Mouse (Mus musculus) lung, postnatal 36 days (tissue): ENCODE measurements at regions not wholly inside any gene's neighbourhood (a gene's known extent, or its start where the extent isn't known, plus 50 kb on each side); places are given as distances from the start of the nearest gene placed in this dataset.

Source experiments
- DNase-seq: peaks from one replicate; pipeline ENCODE4 v3.0.0; 2022; ENCODE audit warnings: mixed read lengths

DNA sequence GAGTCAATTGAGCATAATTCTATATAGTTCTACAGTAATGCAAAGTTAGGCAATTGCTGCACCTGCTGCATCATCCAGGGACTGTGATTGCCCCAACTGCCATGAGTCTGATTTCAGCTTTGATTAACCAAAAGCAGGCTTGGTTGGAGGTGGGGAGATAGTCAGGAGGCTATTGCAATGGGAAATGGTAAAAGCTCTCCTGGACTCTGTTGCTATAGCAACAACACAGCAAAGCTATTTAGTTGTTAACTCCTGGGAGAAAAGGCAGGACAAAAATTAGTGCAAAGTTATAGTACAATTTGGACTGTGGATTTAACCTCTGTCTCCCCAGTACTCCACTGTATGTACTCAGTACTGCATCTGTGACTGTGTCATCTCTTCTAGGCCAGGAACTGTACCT is 51.7 kb upstream of the Rasgrf1 start:
- no peak for DNase-seq

DNA sequence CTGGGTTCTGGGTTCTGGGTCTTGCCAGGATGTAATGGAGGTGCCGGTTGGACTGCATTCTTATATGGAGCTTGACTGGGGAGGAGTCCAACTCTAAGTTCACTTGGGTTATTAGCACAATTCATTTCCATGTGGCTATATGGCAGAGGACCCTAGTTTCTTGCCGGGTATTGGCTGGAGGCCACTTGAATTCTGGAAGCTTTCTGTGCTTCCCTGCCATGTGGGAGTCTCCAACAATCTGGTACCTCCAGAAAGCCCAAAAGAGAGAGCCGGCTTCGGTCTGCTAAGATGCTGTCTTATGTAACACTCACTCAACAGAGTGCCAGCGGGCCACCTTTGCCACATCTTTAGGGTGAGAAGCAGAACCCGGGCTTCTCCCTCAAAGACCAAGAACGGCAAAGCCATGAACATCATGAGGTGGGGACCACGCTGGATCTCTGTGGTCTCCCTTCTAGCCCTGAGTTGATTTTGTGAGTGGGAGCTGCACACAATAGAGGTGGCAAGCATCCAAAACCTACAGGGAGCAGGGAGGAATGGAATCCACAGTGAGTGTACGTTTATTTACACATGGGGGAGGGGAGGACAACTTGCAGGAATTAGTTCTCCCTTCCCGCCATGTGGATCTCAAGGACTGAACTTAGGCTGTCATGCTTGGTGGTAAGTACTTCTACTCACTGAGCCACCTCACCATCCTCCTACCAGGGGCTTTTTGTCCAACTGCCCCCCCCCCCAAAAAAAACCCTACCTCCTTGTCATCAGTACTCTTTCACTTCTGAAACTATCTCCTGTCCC is 59.0 kb upstream of the Rasgrf1 start:
- DNase-seq, result no peak

GRCm38 (mm10) chr9:89849947-89850346 is 59.8 kb upstream of the Rasgrf1 start:
- no peak for DNase-seq

- DNase-seq, result no peak
These were observed 61.1 kb upstream of the Rasgrf1 start for GRCm38 (mm10) chr9:89848571-89848970.

- DNase-seq, result no peak
These were observed 62.7 kb upstream of the Rasgrf1 start for GRCm38 (mm10) chr9:89846973-89847372.

- no peak for DNase-seq
These were observed 67.0 kb upstream of the Rasgrf1 start for GRCm38 (mm10) chr9:89842776-89843089.

DNA sequence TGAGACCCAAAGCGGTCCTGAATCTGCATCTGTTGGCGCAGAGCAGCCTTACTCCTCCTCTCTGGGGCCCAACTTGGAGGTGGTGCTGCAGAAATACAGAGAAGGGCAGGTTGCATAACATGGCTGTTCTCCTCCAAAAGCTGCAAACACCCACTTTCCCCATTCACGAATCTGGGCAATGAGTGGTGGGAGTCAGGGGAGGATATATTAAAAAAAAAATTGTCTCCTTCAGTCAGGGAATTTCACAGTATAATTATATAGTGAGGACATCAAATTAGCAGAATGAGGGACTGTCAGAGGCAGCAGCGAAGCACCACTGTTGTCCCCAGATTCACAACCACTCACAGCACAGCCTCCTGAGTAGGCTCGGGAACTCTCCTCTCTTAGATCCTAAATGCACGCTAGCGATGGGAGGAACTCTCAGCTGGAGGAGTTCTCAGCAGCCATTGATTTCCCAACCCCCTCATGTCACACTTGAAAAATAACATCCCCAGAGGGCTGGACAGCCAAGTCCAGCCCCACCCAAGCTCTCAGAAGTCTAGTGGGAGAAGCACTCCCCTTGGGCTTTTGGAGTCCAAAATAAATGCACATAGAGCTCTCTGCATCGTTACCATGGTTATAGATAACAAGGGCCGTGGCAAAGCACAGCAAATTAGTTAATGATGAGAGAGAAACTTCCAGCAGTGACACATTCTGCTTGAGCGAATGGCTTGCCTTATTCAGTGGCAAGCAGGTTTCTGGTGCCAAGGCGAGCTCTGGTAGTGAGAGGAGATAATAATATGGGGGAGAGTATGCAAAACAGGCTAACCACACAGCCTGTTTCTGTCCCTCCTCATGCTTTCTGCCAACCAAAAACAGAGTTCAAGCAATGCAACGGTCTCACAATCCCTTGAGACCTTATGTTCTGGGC is 67.6 kb upstream of the Rasgrf1 start:
- peak; percentile 21 for DNase-seq

- no peak for DNase-seq
These were observed 68.3 kb upstream of the Rasgrf1 start for GRCm38 (mm10) chr9:89841371-89841770.

DNA sequence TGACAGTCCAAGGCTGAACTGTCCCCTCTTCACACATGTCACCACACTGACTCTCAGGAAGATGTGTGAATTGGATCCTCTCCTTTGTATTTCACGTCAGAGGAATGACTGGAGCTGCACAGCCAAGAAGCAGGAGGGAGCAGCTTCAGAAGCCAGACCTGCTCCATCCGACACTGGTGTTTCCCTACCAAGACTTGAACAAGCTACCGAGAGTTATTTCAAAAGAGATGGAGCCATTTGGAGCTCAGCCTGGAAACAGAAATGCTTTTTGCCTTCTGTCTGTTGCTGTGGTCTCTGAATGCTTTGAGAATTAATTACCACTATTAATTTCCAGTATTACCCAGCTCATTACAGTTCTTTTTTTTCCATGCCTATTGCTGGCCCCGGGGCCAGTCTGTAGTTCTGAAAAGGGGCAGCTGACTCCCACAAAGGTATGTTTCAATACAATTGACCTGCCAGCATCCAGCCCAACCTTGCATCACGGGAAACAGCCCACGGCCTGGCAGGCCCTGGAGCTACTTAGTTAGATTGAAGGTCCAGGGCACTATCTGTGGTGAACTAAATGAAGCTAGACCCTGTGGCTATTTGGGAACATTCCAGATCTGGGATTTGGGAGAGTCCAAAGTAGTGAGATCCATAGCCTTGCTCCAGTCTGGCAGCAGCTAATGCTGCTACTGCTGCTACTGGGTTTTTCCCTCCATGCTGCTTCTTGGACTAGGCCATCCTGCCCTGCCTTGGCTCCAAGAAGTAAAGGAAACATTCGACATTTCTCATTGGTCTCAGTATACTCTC is 73.1 kb upstream of the Rasgrf1 start:
- no peak for DNase-seq

DNA sequence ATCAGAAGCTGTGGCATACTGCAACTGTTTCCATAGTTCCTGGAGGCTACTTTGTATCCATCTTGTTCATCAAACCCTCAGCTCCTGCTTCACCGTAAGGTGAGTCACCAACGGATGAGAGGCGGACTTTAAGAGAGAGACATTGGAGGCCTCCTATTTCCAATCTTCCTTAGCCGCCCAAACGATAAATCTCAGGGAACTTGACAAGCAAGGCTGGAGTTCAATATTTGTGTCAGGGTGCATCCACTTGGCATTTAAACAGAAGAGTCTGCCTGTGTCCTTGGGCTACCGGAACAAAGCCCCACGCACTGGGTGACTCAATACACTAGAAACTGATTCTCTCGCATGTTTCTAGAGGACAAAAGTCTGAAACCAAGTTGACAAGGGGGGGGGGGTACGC is 76.1 kb upstream of the Rasgrf1 start:
- no peak for DNase-seq

DNA sequence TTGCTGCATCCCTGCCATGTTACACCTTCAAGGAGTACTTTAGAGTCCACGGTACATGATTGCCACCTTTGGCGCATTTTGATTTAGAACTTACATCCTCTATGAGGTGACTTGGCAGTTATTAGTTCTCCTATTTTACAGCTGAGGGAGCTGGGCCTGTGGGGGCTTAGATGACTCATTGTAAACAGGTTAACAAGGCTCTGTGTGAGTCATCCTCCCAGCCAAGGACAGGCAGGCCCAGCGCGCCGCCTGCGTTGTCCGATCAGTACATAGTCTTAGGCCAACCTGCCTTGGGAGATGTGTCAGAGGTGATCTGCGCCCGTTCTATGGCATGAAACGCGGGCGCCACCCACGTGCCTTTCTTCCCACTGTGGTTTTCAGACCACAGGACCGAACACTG is 77.9 kb upstream of the Rasgrf1 start:
- DNase-seq, result no peak

GRCm38 (mm10) chr9:89828156-89828555 is 81.6 kb upstream of the Rasgrf1 start:
- no peak for DNase-seq

- DNase-seq, result no peak
These were observed 82.1 kb upstream of the Rasgrf1 start for GRCm38 (mm10) chr9:89827564-89827963.

DNA sequence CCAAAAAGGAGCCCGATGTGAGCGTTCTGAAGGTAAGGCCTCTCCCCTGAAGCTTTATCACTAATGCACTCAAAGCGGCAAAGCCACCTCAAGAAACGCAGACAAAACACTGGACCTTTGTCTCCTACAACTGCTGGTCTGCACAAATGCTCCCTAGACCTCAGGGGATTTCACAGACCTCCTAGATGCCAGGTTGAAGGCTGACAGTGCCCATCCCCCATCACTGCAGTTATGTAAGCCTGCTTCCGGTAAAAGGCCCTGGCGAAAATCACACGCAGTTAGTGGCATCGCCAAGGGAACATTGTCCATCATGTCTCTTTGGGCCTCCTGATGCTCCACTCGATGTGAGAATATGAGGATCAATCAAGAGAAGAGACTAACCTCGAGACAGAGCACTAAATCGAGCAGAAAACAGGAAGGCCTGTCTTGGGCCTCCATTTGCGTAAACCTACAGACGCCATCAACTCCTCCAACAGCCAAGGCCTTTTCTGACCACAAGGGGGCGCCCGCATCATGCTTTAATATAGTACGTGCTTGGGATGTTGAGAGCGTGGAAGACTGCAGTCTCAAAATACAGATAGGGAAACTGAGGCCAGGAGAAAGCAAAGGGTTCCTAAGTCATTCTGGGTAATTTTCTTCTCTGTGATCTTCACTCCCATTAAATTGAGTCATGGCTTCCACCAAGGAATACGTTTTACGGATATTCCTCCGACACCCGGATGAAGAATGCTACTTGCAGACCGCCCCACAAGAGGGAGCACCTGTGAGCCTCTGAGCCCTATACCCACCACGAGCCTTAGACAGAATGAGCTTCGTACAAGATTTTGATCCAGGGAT is 82.8 kb upstream of the Rasgrf1 start:
- DNase-seq, result peak; percentile 96

DNA sequence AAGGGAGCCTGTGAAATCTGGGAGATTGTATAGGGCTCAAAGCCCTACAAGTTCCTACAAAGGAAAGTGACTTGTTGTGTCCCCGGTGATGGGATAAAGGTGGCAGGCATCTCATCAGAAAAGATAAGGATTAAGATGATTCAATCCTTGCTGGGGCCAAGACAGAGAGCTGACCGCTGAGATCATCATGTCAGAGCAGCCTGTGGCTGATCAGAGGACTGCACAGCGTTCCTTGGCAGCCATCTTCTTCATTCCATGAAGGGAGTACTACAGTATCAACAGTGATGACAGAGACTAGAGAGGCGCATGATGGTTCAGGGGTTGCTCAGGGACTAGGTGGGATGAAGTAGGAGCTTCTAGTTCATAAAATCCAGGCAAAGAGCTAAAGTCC is 83.6 kb upstream of the Ankrd34c start:
- DNase-seq, result no peak

- no peak for DNase-seq
These were observed 83.0 kb upstream of the Ankrd34c start for GRCm38 (mm10) chr9:89821109-89821852.

- DNase-seq, result no peak
These were observed 75.5 kb upstream of the Ankrd34c start for GRCm38 (mm10) chr9:89813616-89814318.

GRCm38 (mm10) chr9:89807381-89807780 is 69.1 kb upstream of the Ankrd34c start:
- no peak for DNase-seq

- no peak for DNase-seq
These were observed 64.4 kb upstream of the Ankrd34c start for GRCm38 (mm10) chr9:89802658-89803057.

- peak; percentile 77 for DNase-seq
These were observed 54.7 kb upstream of the Ankrd34c start for GRCm38 (mm10) chr9:89793018-89793417.

GRCm38 (mm10) chr9:89789926-89790325 is 51.7 kb upstream of the Ankrd34c start:
- DNase-seq, result peak; percentile 4
